Mouse (Mus musculus) erythroblast, embryonic 14.5 days (primary cell): ENCODE measurements around the gene Bcl6b. TPM values are rescaled to one million over a fixed set of nuclear protein-coding genes. Genes with fewer than 3 reads are reported as not detected.

Experiments used
- H3K27me3 ChIP-seq: 2 replicates; pipeline ENCODE4 v1.6.1; 2012; ENCODE audit warnings: inconsistent platforms; ENCODE audit not compliant: control insufficient read depth
- H3K36me3 ChIP-seq: 2 replicates; pipeline ENCODE4 v1.6.1; 2012; ENCODE audit warnings: mild to moderate bottlenecking, inconsistent platforms; ENCODE audit not compliant: control insufficient read depth
- H3K4me1 ChIP-seq: 2 replicates; pipeline ENCODE4 v1.6.1; 2012; ENCODE audit warnings: inconsistent platforms; ENCODE audit not compliant: control insufficient read depth
- H3K4me3 ChIP-seq: replicated peaks from 2 replicates; pipeline ENCODE3; 2012; ENCODE audit warnings: moderate library complexity, mild to moderate bottlenecking, inconsistent platforms
- H3K9me3 ChIP-seq: 2 replicates; pipeline ENCODE4 v1.6.1; 2012; ENCODE audit warnings: low read length, inconsistent platforms, mixed read lengths; ENCODE audit not compliant: control insufficient read depth
- GATA1 ChIP-seq: IDR thresholded peaks from 2 replicates; pipeline ENCODE4 v1.6.1; 2012; ENCODE audit warnings: low read length, inconsistent platforms, mixed read lengths
- TAL1 ChIP-seq: IDR thresholded peaks from 3 replicates; pipeline ENCODE4 v1.6.1; 2012; ENCODE audit warnings: low read length, inconsistent platforms, mixed read lengths
- polyA plus RNA-seq: library from polyadenylated mRNA; stranded (reverse); fragments of >175 nt; gene quantifications from 2 replicates; pipeline ENCODE4 v1.2.3, GENCODE M21; 2012

The Bcl6b gene
- polyA plus RNA-seq, 1 experiment = 0.06 TPM

GRCm38 (mm10) chr11:70191188-70191587 is 38.4 kb downstream of the Bcl6b start:
- H3K27me3 ChIP-seq = no peaks in the 10 kb centered on the region
- no peak for TF ChIP-seq TAL1
- TF ChIP-seq GATA1 = no peak
- no peaks in the 10 kb centered on the region for H3K4me1 ChIP-seq
- 0 out of 2 replicates have a peak, but pooled peaks cover 2% of the 10 kb centered on the region for H3K9me3 ChIP-seq
- H3K36me3 ChIP-seq = no peaks in the 10 kb centered on the region
- H3K4me3 ChIP-seq = no peak overlapping the region

GRCm38 (mm10) chr11:70189319-70190134 is 40.1 kb downstream of the Bcl6b start:
- no peaks in the 10 kb centered on the region for H3K27me3 ChIP-seq

GRCm38 (mm10) chr11:70185120-70185519 is 44.5 kb downstream of the Bcl6b start:
- Histone ChIP-seq H3K27me3 (no peaks in the 10 kb centered on the region), H3K36me3 (no peaks in the 10 kb centered on the region), H3K4me1 (no peaks in the 10 kb centered on the region), H3K4me3 (no peak overlapping the region), H3K9me3 (no peaks in the 10 kb centered on the region)
- TF ChIP-seq GATA1 (no peak), TAL1 (no peak)

More at GRCm38 (mm10) chr11:70189319-70190134, 40.1 kb downstream of the Bcl6b start:
- Histone ChIP-seq H3K4me3 (no peak overlapping the region), H3K9me3 (no peaks in the 10 kb centered on the region), H3K4me1 (no peaks in the 10 kb centered on the region), H3K36me3 (no peaks in the 10 kb centered on the region)
- TF ChIP-seq TAL1 (no peak), GATA1 (no peak)

- H3K9me3 ChIP-seq = peaks cover 3% of the 10 kb centered on the region
- no peak for TF ChIP-seq TAL1
- no peak for TF ChIP-seq GATA1
- no peak overlapping the region for H3K4me3 ChIP-seq
- H3K4me1 ChIP-seq = no peaks in the 10 kb centered on the region
- no peaks in the 10 kb centered on the region for H3K36me3 ChIP-seq
- H3K27me3 ChIP-seq = no peaks in the 10 kb centered on the region
Observed at GRCm38 (mm10) chr11:70180496-70180895, 49.1 kb downstream of the Bcl6b start.

- no peaks in the 10 kb centered on the region for H3K27me3 ChIP-seq
- H3K4me3 ChIP-seq = no peak overlapping the region
- TF ChIP-seq TAL1 = no peak
- TF ChIP-seq GATA1 = no peak
- H3K4me1 ChIP-seq = no peaks in the 10 kb centered on the region
- no peaks in the 10 kb centered on the region for H3K36me3 ChIP-seq
- H3K9me3 ChIP-seq = peaks cover 3% of the 10 kb centered on the region
Observed at GRCm38 (mm10) chr11:70179401-70179800, 50.2 kb downstream of the Bcl6b start.

- H3K4me3 ChIP-seq = no peak overlapping the region
- TF ChIP-seq GATA1 (no peak), TAL1 (no peak)
- no peaks in the 10 kb centered on the region for H3K4me1 ChIP-seq
- H3K36me3 ChIP-seq = no peaks in the 10 kb centered on the region
- no peaks in the 10 kb centered on the region for H3K27me3 ChIP-seq
- peaks cover 3% of the 10 kb centered on the region for H3K9me3 ChIP-seq
Observed at GRCm38 (mm10) chr11:70178756-70179155, 50.8 kb downstream of the Bcl6b start.

- Histone ChIP-seq H3K36me3 (no peaks in the 10 kb centered on the region), H3K27me3 (no peaks in the 10 kb centered on the region)
Observed at GRCm38 (mm10) chr11:70178311-70178710, 51.3 kb downstream of the Bcl6b start.

GRCm38 (mm10) chr11:70177647-70178046 is 52.0 kb downstream of the Bcl6b start:
- Histone ChIP-seq H3K36me3 (no peaks in the 10 kb centered on the region), H3K4me3 (no peak overlapping the region), H3K4me1 (no peaks in the 10 kb centered on the region), H3K9me3 (peaks cover 3% of the 10 kb centered on the region), H3K27me3 (no peaks in the 10 kb centered on the region)
- no peak for TF ChIP-seq GATA1
- TF ChIP-seq TAL1 = no peak

More at GRCm38 (mm10) chr11:70178311-70178710, 51.3 kb downstream of the Bcl6b start:
- Histone ChIP-seq H3K4me3 (no peak overlapping the region), H3K4me1 (no peaks in the 10 kb centered on the region), H3K9me3 (peaks cover 3% of the 10 kb centered on the region)
- TF ChIP-seq TAL1 (no peak), GATA1 (no peak)

GRCm38 (mm10) chr11:70174491-70174890 is 55.1 kb downstream of the Bcl6b start:
- Histone ChIP-seq H3K36me3 (no peaks in the 10 kb centered on the region), H3K27me3 (no peaks in the 10 kb centered on the region), H3K4me3 (no peak overlapping the region), H3K4me1 (no peaks in the 10 kb centered on the region), H3K9me3 (peaks cover 3% of the 10 kb centered on the region)
- TF ChIP-seq TAL1 = no peak

Other genes with a start within 250 kb of the Bcl6b start
- gene Ctdnep1, start 248.6 kb downstream of the Bcl6b start, polyA plus RNA-seq = 23.2 and 28.5 TPM in 2 replicates
- gene Elp5, start 247.3 kb downstream of the Bcl6b start, polyA plus RNA-seq = 1.5 and 1.9 TPM in 2 replicates
- gene Gabarap, start 238.7 kb downstream of the Bcl6b start, polyA plus RNA-seq = 50.2 and 55.8 TPM in 2 replicates
- 4.5 and 5.5 TPM in 2 replicates for gene Phf23, start 234.0 kb downstream of the Bcl6b start, polyA plus RNA-seq
- gene Dvl2, start 229.2 kb downstream of the Bcl6b start, polyA plus RNA-seq = 0.48 and 0.76 TPM in 2 replicates
- 2.9 and 3.2 TPM in 2 replicates for gene Acadvl, start 214.4 kb downstream of the Bcl6b start, polyA plus RNA-seq
- gene Dlg4, start 212.9 kb downstream of the Bcl6b start, polyA plus RNA-seq = 0.10 and 0.19 TPM in 2 replicates
- not detected in 2 replicates for gene Asgr1, start 175.7 kb downstream of the Bcl6b start, polyA plus RNA-seq
- gene Asgr2, start 137.2 kb downstream of the Bcl6b start, polyA plus RNA-seq = 0.05 TPM in 1 of 2 replicates, not detected in the other
- 0.02 TPM in 1 of 2 replicates, not detected in the other for gene Mgl2, start 99.5 kb downstream of the Bcl6b start, polyA plus RNA-seq
- not detected in 2 replicates for gene Clec10a, start 73.6 kb downstream of the Bcl6b start, polyA plus RNA-seq
- not detected in 2 replicates for gene Slc16a11, start 17.0 kb downstream of the Bcl6b start, polyA plus RNA-seq
- 1.5 and 2.3 TPM in 2 replicates for gene Slc16a13, start 8.7 kb downstream of the Bcl6b start, polyA plus RNA-seq
- gene 0610010K14Rik, start 8.1 kb upstream of the Bcl6b start, polyA plus RNA-seq = 9.8 and 17.9 TPM in 2 replicates
- gene Gm21988, start 10.0 kb upstream of the Bcl6b start, polyA plus RNA-seq = 4.0 and 6.0 TPM in 2 replicates
- gene Rnasek, start 10.0 kb upstream of the Bcl6b start, polyA plus RNA-seq = 23.7 and 29.0 TPM in 2 replicates
- gene Alox12, start 25.6 kb upstream of the Bcl6b start, polyA plus RNA-seq = 0.03 and 0.05 TPM in 2 replicates
- not detected in 2 replicates for gene Alox12e, start 92.8 kb upstream of the Bcl6b start, polyA plus RNA-seq
- gene Alox15, start 122.2 kb upstream of the Bcl6b start, polyA plus RNA-seq = 0.03 TPM in 1 of 2 replicates, not detected in the other
- gene Pelp1, start 180.2 kb upstream of the Bcl6b start, polyA plus RNA-seq = 2.9 and 3.5 TPM in 2 replicates
- gene Arrb2, start 202.8 kb upstream of the Bcl6b start, polyA plus RNA-seq = 7.9 and 11.5 TPM in 2 replicates
- 1.1 and 2.3 TPM in 2 replicates for gene Med11, start 222.1 kb upstream of the Bcl6b start, polyA plus RNA-seq
- gene Zmynd15, start 229.6 kb upstream of the Bcl6b start, polyA plus RNA-seq = 0.02 TPM in 1 of 2 replicates, not detected in the other
- not detected in 2 replicates for gene Cxcl16, start 230.2 kb upstream of the Bcl6b start, polyA plus RNA-seq